Mouse (Mus musculus) C2C12 (cell line): ENCODE data around the gene Cdk19. TPM values are rescaled to one million over a fixed set of nuclear protein-coding genes. Genes with fewer than 3 reads are reported as not detected.
"Not testable (repeated sequence)": the region's sequence is repeated elsewhere in the genome, so short reads cannot be mapped to it uniquely, and the experiment has no call there.

ENCODE experiments used
- H3K27me3 ChIP-seq: one replicate; pipeline ENCODE4 v1.6.1; 2011; ENCODE audit not compliant: control insufficient read depth, insufficient read depth, insufficient read length
- H3K36me3 ChIP-seq: one replicate; pipeline ENCODE4 v1.6.1; 2011; ENCODE audit not compliant: control insufficient read depth, insufficient read depth
- H3K4me3 ChIP-seq: one replicate; pipeline ENCODE4 v1.5.1; 2011; ENCODE audit warnings: mild to moderate bottlenecking, control low read depth; ENCODE audit not compliant: poor library complexity, insufficient read depth, severe bottlenecking
- H3K79me2 ChIP-seq: one replicate; pipeline ENCODE4 v1.6.1; 2011; ENCODE audit not compliant: control insufficient read depth, insufficient read depth
- H3K79me3 ChIP-seq: one replicate; pipeline ENCODE4 v1.6.1; 2011; ENCODE audit warnings: low read depth, control low read depth
- H3ac ChIP-seq: one replicate; pipeline ENCODE3; 2011; ENCODE audit warnings: low read depth; ENCODE audit not compliant: control insufficient read depth, insufficient read length
- CEBPB ChIP-seq: IDR thresholded peaks from one replicate; pipeline ENCODE4 v1.6.1; 2011; ENCODE audit warnings: low read depth, mild to moderate bottlenecking, control low read depth, moderate library complexity
- CTCF ChIP-seq: IDR thresholded peaks from one replicate; pipeline ENCODE4 v1.5.1; 2011; ENCODE audit not compliant: control insufficient read depth, insufficient read depth, insufficient read length
- FOSL1 ChIP-seq: IDR thresholded peaks from one replicate; pipeline ENCODE4 v1.8.0; 2011; ENCODE audit warnings: mild to moderate bottlenecking, low read length; ENCODE audit not compliant: poor library complexity, insufficient read depth, severe bottlenecking
- MAX ChIP-seq: IDR thresholded peaks from one replicate; pipeline ENCODE4 v1.6.1; 2011; ENCODE audit warnings: mild to moderate bottlenecking, control low read depth
- MYOD1 ChIP-seq: IDR thresholded peaks from one replicate; pipeline ENCODE4 v1.6.1; 2011; ENCODE audit warnings: low read depth; ENCODE audit not compliant: control insufficient read depth, insufficient read length
- MYOG ChIP-seq: IDR thresholded peaks from one replicate; pipeline ENCODE4 v1.6.1; 2011; ENCODE audit not compliant: control insufficient read depth, insufficient read length; ENCODE audit errors: extremely low read depth
- USF1 ChIP-seq: IDR thresholded peaks from one replicate; pipeline ENCODE4 v1.6.1; 2011; ENCODE audit warnings: low read depth, mild to moderate bottlenecking, control low read depth, moderate library complexity
- polyA plus RNA-seq: library from polyadenylated mRNA; unstranded; fragments of >200 nt; fragmentation: generic; extraction: Trizol; gene quantifications from one replicate; pipeline ENCODE4 v1.2.1, GENCODE M21; 2012; ENCODE audit warnings: missing spikeins

Cdk19 gene
- polyA plus RNA-seq, 1 experiment, result 3.9 TPM

- Histone ChIP-seq H3K79me3 (no peaks in the 10 kb centered on the region), H3K27me3 (no peaks in the 10 kb centered on the region), H3K36me3 (no peaks in the 10 kb centered on the region), H3K79me2 (no peaks in the 10 kb centered on the region), H3ac (no peak overlapping the region), H3K4me3 (no peak overlapping the region)
- TF ChIP-seq MAX (no peak), USF1 (peak; percentile 43)
Observed at GRCm38 (mm10) chr10:40527573-40527972, 188.2 kb downstream of the Cdk19 start.

- Histone ChIP-seq H3K79me2 (no peaks in the 10 kb centered on the region), H3K27me3 (no peaks in the 10 kb centered on the region), H3K4me3 (no peak overlapping the region), H3K36me3 (no peaks in the 10 kb centered on the region), H3K79me3 (no peaks in the 10 kb centered on the region), H3ac (no peak overlapping the region)
- TF ChIP-seq MYOD1 (no peak), MAX (no peak), CEBPB (no peak), MYOG (no peak), FOSL1 (no peak), USF1 (no peak), CTCF (no peak)
Observed at GRCm38 (mm10) chr10:40528668-40529067, 189.3 kb downstream of the Cdk19 start.

- Histone ChIP-seq H3K79me3 (no peaks in the 10 kb centered on the region), H3K36me3 (no peaks in the 10 kb centered on the region), H3K27me3 (no peaks in the 10 kb centered on the region), H3ac (no peak overlapping the region), H3K79me2 (no peaks in the 10 kb centered on the region), H3K4me3 (no peak overlapping the region)
- TF ChIP-seq USF1, result no peak
- peak; percentile 19 for TF ChIP-seq CTCF
Observed at GRCm38 (mm10) chr10:40529617-40530016, 190.3 kb downstream of the Cdk19 start.

- H3K4me3 ChIP-seq, result no peak overlapping the region
- TF ChIP-seq CEBPB (no peak), USF1 (no peak), FOSL1 (no peak), MAX (no peak), MYOD1 (no peak), MYOG (no peak), CTCF (no peak)
- no peaks in the 10 kb centered on the region for H3K79me2 ChIP-seq
- no peaks in the 10 kb centered on the region for H3K27me3 ChIP-seq
- H3ac ChIP-seq, result no peak overlapping the region
- H3K36me3 ChIP-seq, result no peaks in the 10 kb centered on the region
- no peaks in the 10 kb centered on the region for H3K79me3 ChIP-seq
Observed at GRCm38 (mm10) chr10:40530661-40531060, 191.3 kb downstream of the Cdk19 start.

DNA sequence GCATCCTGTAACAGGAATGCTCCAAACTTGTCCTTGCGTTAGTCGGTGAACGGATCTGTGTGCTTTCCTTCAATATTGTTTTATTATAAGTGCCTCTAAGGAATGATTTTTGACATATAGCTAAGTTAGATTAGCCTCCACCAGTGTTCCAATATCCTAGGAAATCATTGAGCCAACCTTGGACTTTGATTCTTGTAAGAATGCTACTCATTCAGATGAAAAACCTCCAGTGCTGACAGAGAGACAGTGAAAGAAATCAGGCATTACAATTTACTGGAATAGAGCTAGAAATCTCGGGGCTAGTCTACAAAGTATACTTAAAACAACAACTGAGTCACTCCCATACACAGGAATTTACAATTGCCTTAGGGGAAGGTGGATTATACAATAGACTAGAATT lies 193.2 kb downstream of the Cdk19 start:
- not testable (repeated sequence) for H3K79me3 ChIP-seq, H3K36me3 ChIP-seq, H3K4me3 ChIP-seq, H3K79me2 ChIP-seq, H3ac ChIP-seq, H3K27me3 ChIP-seq

Other genes with a start within 250 kb of the Cdk19 start
- gene Slc16a10, start 197.3 kb upstream of the Cdk19 start, polyA plus RNA-seq, result 1.5 TPM
- gene Rpf2, start 92.5 kb upstream of the Cdk19 start, polyA plus RNA-seq, result 25.8 TPM
- 31.5 TPM for gene Gtf3c6, start 81.5 kb upstream of the Cdk19 start, polyA plus RNA-seq
- gene Amd1, start 37.4 kb upstream of the Cdk19 start, polyA plus RNA-seq, result 43.8 TPM
- gene Slc22a16, start 230.8 kb downstream of the Cdk19 start, polyA plus RNA-seq, result not detected